Mouse (Mus musculus) urinary bladder, postnatal 36 days (tissue): ENCODE measurements around the gene Lsm4.
A peak's percentile ranks its signal among the peaks of the same experiment; 100 is the strongest.

Experiments
- DNase-seq, 2 experiments: peaks; one replicate each; pipeline ENCODE4 v3.0.0; 2022; ENCODE audit warnings: low spot score in 2 of 2, mixed read lengths in 1 of 2

Gene Lsm4

GRCm38 (mm10) chr8:70649324-70649723 is 23.7 kb upstream of the Lsm4 start:
- peak; percentile 65 to 82 for DNase-seq

GRCm38 (mm10) chr8:70650351-70650750 is 22.7 kb upstream of the Lsm4 start:
- no peak for DNase-seq

GRCm38 (mm10) chr8:70653226-70653625 is 19.8 kb upstream of the Lsm4 start:
- DNase-seq, result peak in 1 of 2 experiments; percentile 64

GRCm38 (mm10) chr8:70654121-70654520 is 18.9 kb upstream of the Lsm4 start:
- DNase-seq, result no peak

- no peak for DNase-seq
These were observed 17.6 kb upstream of the Lsm4 start for GRCm38 (mm10) chr8:70655469-70655868.

GRCm38 (mm10) chr8:70656193-70656790 is 16.8 kb upstream of the Lsm4 start:
- DNase-seq, result no peak

GRCm38 (mm10) chr8:70657214-70657613 is 15.8 kb upstream of the Lsm4 start:
- DNase-seq, result no peak

- no peak for DNase-seq
These were observed 15.3 kb upstream of the Lsm4 start for GRCm38 (mm10) chr8:70657739-70658138.

- no peak for DNase-seq
These were observed 14.0 kb upstream of the Lsm4 start for GRCm38 (mm10) chr8:70658897-70659603.

- DNase-seq, result peak; percentile 81 to 90
These were observed 13.3 kb upstream of the Lsm4 start for GRCm38 (mm10) chr8:70659604-70660272.

- no peak for DNase-seq
These were observed 12.7 kb upstream of the Lsm4 start, which contains the start of gene Pgpep1 for GRCm38 (mm10) chr8:70660273-70660725. Gene Pgpep1, minus strand, starts transcription at chr8:70660388.

GRCm38 (mm10) chr8:70663691-70664090 is 9.4 kb upstream of the Lsm4 start:
- DNase-seq, result no peak

- DNase-seq, result no peak
These were observed 8.4 kb upstream of the Lsm4 start for GRCm38 (mm10) chr8:70664631-70665030.

GRCm38 (mm10) chr8:70665599-70665998 is 7.4 kb upstream of the Lsm4 start:
- DNase-seq, result no peak

- peak in 1 of 2 experiments; percentile 73 for DNase-seq
These were observed 6.0 kb upstream of the Lsm4 start for GRCm38 (mm10) chr8:70667071-70667470.

GRCm38 (mm10) chr8:70671615-70672324 is 1.3 kb upstream of the Lsm4 start:
- DNase-seq, result peak in 1 of 2 experiments; percentile 61

- no peak for DNase-seq
These were observed 546 bp upstream of the Lsm4 start for GRCm38 (mm10) chr8:70672325-70673078.

GRCm38 (mm10) chr8:70674109-70674508 is 1.1 kb downstream of the Lsm4 start:
- no peak for DNase-seq

- no peak for DNase-seq
These were observed 1.7 kb downstream of the Lsm4 start for GRCm38 (mm10) chr8:70674716-70675115.

- no peak for DNase-seq
These were observed 2.3 kb downstream of the Lsm4 start for GRCm38 (mm10) chr8:70675336-70675735.

- DNase-seq, result no peak
These were observed 4.5 kb downstream of the Lsm4 start for GRCm38 (mm10) chr8:70677451-70678080.
